Mouse (Mus musculus): Measurements from ENCODE around the gene Gpi1. TPM values are rescaled to one million over a fixed set of nuclear protein-coding genes. Genes with fewer than 3 reads are reported as not detected.
A peak's percentile ranks its signal among the peaks of the same experiment; 100 is the strongest.
"Not testable (repeated sequence)": the region's sequence is repeated elsewhere in the genome, so short reads cannot be mapped to it uniquely, and the experiment has no call there.

The Gpi1 gene
- polyA plus RNA-seq, 1 experiment from 2014 or later, result 824 TPM

DNA sequence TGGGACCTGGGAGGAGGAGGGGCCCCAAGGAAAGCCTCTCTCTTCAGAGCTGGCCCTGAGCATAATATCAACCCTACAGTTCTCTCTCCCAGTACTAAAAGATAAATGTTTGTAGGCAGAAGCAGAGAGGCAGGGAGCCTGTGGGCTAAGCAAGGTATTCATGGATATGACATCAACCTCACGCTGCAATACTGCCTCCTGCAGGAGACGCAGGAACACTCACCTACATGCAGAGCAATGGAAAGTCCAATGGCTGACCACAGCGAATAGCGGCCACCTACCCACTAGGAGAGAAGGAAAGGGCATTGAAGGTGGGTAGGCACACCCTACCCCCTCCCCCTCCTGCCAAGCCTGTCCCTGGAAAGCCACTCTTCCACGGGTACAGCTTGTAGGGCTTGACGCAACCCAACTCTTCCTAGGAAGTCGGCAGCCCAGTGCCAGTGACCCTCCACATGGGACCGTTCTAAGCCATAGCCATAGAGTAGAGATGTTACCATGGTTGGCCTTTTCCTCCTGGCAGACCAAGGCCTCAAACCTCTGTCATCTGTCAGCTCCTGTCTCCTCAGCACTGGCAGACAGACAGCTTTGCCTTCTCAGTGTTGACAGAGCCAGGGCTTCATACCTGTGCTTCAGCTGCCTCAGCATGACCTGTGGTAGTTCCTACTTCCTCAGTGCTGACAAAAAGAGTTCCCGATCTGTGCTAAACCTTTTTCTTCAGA, 21.9 kb downstream of the Gpi1 start:
- Histone ChIP-seq H3K36me3 (ENCODE audit: control insufficient read depth, insufficient read depth, low read length) (peaks cover 86% of the 10 kb centered on the region), H3K9ac (ENCODE audit: low read depth, low read length) (no peak overlapping the region), H3K9me3 (replicated peaks; ENCODE audit: control insufficient read depth, low read length) (no peaks in the 10 kb centered on the region), H3K27ac (ENCODE audit: low read depth, low read length) (no peak overlapping the region), H3K4me2 (no peak overlapping the region), H3K27me3 (ENCODE audit: control insufficient read depth, insufficient read depth, low read length) (no peaks in the 10 kb centered on the region), H3K4me1 (ENCODE audit: control insufficient read depth, insufficient read depth, low read length) (no peaks in the 10 kb centered on the region), H3K4me3 (ENCODE audit: low read depth, low read length) (no peak overlapping the region)
- 92% methylated on average over 9 of the region's 9 CpGs for WGBS (ENCODE audit: insufficient replicate concordance)
- no peak for ATAC-seq (replicated peaks; ENCODE audit: insufficient number of reproducible peaks, low FRiP score, low TSS enrichment)

DNA sequence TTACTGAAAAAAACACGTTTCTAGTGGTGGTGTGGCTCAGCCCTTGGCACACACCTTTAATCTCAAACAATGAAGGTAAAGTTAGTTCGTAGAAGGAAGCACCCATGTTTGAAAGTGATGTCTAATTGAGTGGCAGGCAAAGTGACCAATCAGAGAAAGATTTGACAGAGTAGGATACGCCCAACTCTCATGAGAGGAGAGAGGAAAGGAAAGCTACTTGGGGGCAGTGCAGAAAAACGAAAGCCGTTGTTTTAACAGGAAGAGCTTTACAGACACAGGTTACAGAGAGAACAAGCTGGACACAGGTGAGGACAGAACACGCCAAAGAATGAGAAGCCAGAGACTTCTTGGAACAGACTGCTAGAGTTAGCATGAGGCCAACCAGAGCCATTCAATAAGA, 23.8 kb downstream of the Gpi1 start:
- Histone ChIP-seq H3K36me3 (ENCODE audit: control insufficient read depth, insufficient read depth, low read length) (peaks cover 90% of the 10 kb centered on the region), H3K9ac (ENCODE audit: low read depth, low read length) (no peak overlapping the region), H3K4me2 (no peak overlapping the region), H3K4me1 (ENCODE audit: control insufficient read depth, insufficient read depth, low read length) (no peaks in the 10 kb centered on the region), H3K27me3 (ENCODE audit: control insufficient read depth, insufficient read depth, low read length) (no peaks in the 10 kb centered on the region), H3K4me3 (ENCODE audit: low read depth, low read length) (no peak overlapping the region), H3K9me3 (replicated peaks; ENCODE audit: control insufficient read depth, low read length) (no peaks in the 10 kb centered on the region), H3K27ac (ENCODE audit: low read depth, low read length) (no peak overlapping the region)
- WGBS (ENCODE audit: insufficient replicate concordance), result 89% methylated on average over 6 of the region's 6 CpGs
- ATAC-seq (replicated peaks; ENCODE audit: insufficient number of reproducible peaks, low FRiP score, low TSS enrichment), result no peak

DNA sequence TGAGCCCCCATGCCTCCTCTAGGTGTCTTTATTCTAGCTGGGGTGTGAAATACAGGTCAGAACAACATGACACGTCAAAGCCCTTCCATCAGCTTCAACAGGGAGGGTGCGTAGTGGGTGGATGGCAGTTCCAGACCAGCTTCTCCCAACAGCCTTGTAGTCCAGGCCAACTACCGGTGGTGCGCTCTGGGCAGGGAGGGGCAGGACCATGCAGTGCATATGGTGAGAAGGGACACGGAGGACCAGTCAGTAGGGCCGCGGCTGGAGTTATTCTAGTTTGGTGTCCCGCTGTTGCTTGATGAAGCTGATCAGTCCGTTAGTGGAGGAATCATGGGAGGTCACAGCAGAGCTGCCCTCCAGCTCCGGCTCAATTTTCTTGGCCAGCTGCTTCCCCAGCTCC, 28.0 kb downstream of the Gpi1 start:
- not testable (repeated sequence) for H3K4me2 ChIP-seq; H3K27ac ChIP-seq (ENCODE audit: low read depth, low read length); ATAC-seq (replicated peaks; ENCODE audit: insufficient number of reproducible peaks, low FRiP score, low TSS enrichment); H3K4me1 ChIP-seq (ENCODE audit: control insufficient read depth, insufficient read depth, low read length); H3K9me3 ChIP-seq (replicated peaks; ENCODE audit: control insufficient read depth, low read length); H3K9ac ChIP-seq (ENCODE audit: low read depth, low read length); H3K4me3 ChIP-seq (ENCODE audit: low read depth, low read length); H3K27me3 ChIP-seq (ENCODE audit: control insufficient read depth, insufficient read depth, low read length)
- WGBS (ENCODE audit: insufficient replicate concordance), result 93% methylated on average over 10 of the region's 10 CpGs
- H3K36me3 ChIP-seq (ENCODE audit: control insufficient read depth, insufficient read depth, low read length), result peaks cover 63% of the 10 kb centered on the region

DNA sequence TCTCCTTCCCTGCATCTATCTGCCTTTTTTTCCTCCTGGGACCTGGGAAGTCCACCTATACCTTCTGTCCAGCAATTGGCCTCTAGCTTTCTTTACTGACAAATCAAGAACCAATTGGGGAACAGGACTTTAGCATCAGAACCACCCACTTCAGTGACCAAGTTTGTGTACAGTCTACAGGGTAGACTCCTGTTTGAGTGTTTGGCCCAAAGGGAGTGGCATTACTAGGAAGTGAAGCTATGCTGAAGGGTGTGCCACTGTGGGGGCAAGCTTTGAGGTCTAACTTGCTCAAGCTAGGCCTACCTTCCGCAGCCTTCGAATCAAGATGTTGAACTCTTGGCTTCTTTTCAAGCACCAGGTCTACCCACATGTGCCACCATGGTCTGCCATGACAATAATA, 29.3 kb downstream of the Gpi1 start:
- 99% methylated on average over 2 of the region's 2 CpGs for WGBS (ENCODE audit: insufficient replicate concordance)
- Histone ChIP-seq H3K4me2 (no peak overlapping the region), H3K4me3 (ENCODE audit: low read depth, low read length) (no peak overlapping the region), H3K27ac (ENCODE audit: low read depth, low read length) (no peak overlapping the region), H3K9ac (ENCODE audit: low read depth, low read length) (no peak overlapping the region), H3K36me3 (ENCODE audit: control insufficient read depth, insufficient read depth, low read length) (peaks cover 51% of the 10 kb centered on the region), H3K27me3 (ENCODE audit: control insufficient read depth, insufficient read depth, low read length) (no peaks in the 10 kb centered on the region), H3K9me3 (replicated peaks; ENCODE audit: control insufficient read depth, low read length) (no peaks in the 10 kb centered on the region), H3K4me1 (ENCODE audit: control insufficient read depth, insufficient read depth, low read length) (peaks cover under 1% of the 10 kb centered on the region; the same call in 1 of the 2 replicates)
- no peak for ATAC-seq (replicated peaks; ENCODE audit: insufficient number of reproducible peaks, low FRiP score, low TSS enrichment)

DNA sequence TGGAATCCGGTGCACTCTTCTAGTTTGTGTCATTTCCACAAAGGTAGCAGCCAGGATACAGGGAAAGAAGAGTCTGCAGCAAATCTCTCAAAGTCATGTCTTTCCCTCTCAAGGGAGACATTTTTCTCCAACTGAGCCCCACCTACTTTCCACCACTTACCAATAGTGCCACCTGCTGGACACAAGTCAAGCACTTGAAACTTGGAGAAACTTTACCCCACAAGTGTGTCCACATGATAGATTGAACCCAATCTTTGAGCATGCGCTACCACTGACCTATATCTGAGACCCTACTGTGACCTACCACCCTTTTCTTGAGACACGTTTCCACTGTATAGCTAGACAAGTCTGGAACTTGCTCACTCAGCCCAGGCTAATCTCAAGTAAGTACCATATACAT, 31.8 kb downstream of the Gpi1 start:
- Histone ChIP-seq H3K27ac (ENCODE audit: low read depth, low read length) (no peak overlapping the region), H3K9ac (ENCODE audit: low read depth, low read length) (no peak overlapping the region), H3K4me2 (no peak overlapping the region), H3K36me3 (ENCODE audit: control insufficient read depth, insufficient read depth, low read length) (peaks cover 30% of the 10 kb centered on the region), H3K27me3 (ENCODE audit: control insufficient read depth, insufficient read depth, low read length) (no peaks in the 10 kb centered on the region), H3K4me3 (ENCODE audit: low read depth, low read length) (no peak overlapping the region), H3K9me3 (replicated peaks; ENCODE audit: control insufficient read depth, low read length) (no peaks in the 10 kb centered on the region), H3K4me1 (ENCODE audit: control insufficient read depth, insufficient read depth, low read length) (peaks cover 4% of the 10 kb centered on the region; the same call in 1 of the 2 replicates)
- no peak for ATAC-seq (replicated peaks; ENCODE audit: insufficient number of reproducible peaks, low FRiP score, low TSS enrichment)
- WGBS (ENCODE audit: insufficient replicate concordance), result 44% methylated on average over 3 of the region's 3 CpGs

DNA sequence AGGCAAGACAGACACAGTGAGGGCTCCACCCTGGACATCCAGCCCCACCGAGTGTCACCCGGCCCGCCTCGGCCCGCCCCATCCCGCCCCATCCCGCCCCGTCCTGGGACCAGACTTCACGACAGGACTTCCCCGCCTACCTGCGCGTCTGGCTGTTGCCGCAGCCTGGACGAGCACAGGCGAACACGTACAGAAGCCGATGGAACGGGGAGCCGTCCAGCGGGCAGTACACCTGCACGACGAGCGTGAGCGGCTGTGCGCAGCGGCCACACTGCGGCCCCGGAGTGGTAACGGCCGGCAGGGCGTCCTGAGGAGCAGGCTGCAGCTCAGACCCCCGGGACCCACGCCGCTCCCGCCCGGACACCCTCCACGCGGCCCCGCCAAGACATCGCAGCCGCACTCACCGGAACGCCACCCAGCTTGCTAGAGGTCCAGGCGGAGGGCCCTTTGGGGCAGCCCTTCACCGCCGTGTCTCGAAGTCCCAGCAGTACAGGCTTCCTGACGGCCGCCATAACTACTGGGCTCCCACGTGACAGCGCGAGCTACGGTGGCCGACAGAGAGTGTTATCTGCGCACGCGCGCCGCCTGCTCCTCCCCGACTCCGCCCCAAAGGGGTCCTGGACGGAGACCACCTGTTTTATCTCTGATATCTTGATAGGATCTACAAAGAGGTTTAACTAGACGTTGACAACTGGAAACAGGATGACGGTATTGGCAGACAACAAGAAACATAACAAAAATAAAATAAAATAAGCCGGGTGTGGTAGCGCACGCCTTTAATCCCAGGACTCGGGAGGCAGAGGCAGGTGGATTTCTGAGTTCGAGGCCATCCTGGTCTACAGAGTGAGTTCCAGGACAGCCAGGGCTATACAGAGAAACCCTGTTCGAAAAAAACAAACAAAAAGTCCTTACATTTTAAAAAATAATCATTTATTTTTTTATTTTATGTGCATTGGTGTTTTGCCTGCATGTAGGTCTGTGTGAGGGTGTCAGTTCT, 33.7 kb downstream of the Gpi1 start, which contains the start of gene Pdcd2l:
Pdcd2l (minus strand) TSS at position 530 of the 997 bp plus-strand sequence.
- H3K27ac ChIP-seq (ENCODE audit: low read depth, low read length), result peak within 1 kb of the TSS; percentile 76
- H3K4me1 ChIP-seq (ENCODE audit: control insufficient read depth, insufficient read depth, low read length), result peaks cover 4% of the 10 kb centered on the region; the same call in 1 of the 2 replicates
- H3K9ac ChIP-seq (ENCODE audit: low read depth, low read length), result peak within 1 kb of the TSS; percentile 92
- H3K4me2 ChIP-seq, result peak within 1 kb of the TSS; percentile 85
- H3K9me3 ChIP-seq (replicated peaks; ENCODE audit: control insufficient read depth, low read length), result no peaks in the 10 kb centered on the region
- no peaks in the 10 kb centered on the region for H3K27me3 ChIP-seq (ENCODE audit: control insufficient read depth, insufficient read depth, low read length)
- 2% methylated on average over 66 of the region's 70 CpGs for WGBS (ENCODE audit: insufficient replicate concordance)
- H3K36me3 ChIP-seq (ENCODE audit: control insufficient read depth, insufficient read depth, low read length), result peaks cover 14% of the 10 kb centered on the region
- H3K4me3 ChIP-seq (ENCODE audit: low read depth, low read length), result peak within 1 kb of the TSS; percentile 98
- peak; percentile 90 for ATAC-seq (replicated peaks; ENCODE audit: insufficient number of reproducible peaks, low FRiP score, low TSS enrichment)

DNA sequence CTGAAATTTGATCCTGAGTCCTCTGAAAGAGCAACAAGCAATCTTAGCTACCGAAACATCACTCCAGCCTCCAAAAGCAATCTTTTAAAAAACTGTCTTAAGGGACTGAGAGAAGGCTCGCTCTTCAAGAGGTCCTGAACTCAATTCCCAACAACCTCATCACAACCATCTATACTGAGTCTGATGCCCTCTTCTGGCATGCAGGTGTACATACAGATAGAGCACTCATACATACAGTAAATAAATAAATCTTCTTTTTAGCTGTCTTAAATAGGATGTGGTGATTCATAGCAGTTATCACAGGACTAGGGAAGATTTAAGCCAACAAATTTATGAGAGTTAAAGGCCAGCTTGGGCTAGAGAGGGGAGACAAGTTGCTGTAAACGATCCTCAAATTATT, 34.5 kb downstream of the Gpi1 start:
- peak overlapping the region; percentile 85 for H3K4me2 ChIP-seq
- peak overlapping the region; percentile 98 for H3K4me3 ChIP-seq (ENCODE audit: low read depth, low read length)
- no peak for ATAC-seq (replicated peaks; ENCODE audit: insufficient number of reproducible peaks, low FRiP score, low TSS enrichment)
- H3K36me3 ChIP-seq (ENCODE audit: control insufficient read depth, insufficient read depth, low read length), result peaks cover 7% of the 10 kb centered on the region
- no peaks in the 10 kb centered on the region for H3K27me3 ChIP-seq (ENCODE audit: control insufficient read depth, insufficient read depth, low read length)
- H3K27ac ChIP-seq (ENCODE audit: low read depth, low read length), result 0 out of 2 replicates have a peak overlapping the region, but pooled peaks have one; percentile 76
- 52% methylated on average over 3 of the region's 3 CpGs for WGBS (ENCODE audit: insufficient replicate concordance)
- peaks cover 4% of the 10 kb centered on the region; the same call in 1 of the 2 replicates for H3K4me1 ChIP-seq (ENCODE audit: control insufficient read depth, insufficient read depth, low read length)
- H3K9me3 ChIP-seq (replicated peaks; ENCODE audit: control insufficient read depth, low read length), result no peaks in the 10 kb centered on the region
- H3K9ac ChIP-seq (ENCODE audit: low read depth, low read length), result peak overlapping the region; percentile 92

DNA sequence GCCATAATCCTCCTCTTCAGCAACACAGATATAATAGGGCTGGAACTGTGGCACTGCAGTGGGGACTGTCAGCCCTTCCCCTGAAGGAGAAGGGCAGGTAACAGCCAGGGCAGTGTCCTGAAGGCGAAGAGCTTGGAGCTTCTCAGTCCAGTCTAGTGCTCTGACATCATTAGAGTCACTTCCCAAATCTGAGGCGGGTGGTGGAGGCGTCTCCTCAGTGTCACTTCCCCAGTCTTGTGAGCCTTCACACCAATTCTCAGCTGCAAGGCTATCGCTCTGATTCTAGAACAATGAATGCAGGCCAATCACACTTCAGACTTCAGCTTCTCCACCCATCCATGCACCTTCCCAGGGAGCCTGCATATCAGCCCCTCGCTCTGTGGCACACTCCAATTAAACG, 37.3 kb downstream of the Gpi1 start:
- 88% methylated on average over 6 of the region's 6 CpGs for whole genome bisulfite sequencing (ENCODE audit: insufficient replicate concordance)
- no peaks in the 10 kb centered on the region for H3K9me3 ChIP-seq (replicated peaks; ENCODE audit: control insufficient read depth, low read length)
- H3K4me2 ChIP-seq, result no peak overlapping the region
- H3K4me1 ChIP-seq (ENCODE audit: control insufficient read depth, insufficient read depth, low read length), result peaks cover 4% of the 10 kb centered on the region; the same call in 1 of the 2 replicates
- peaks cover 17% of the 10 kb centered on the region for H3K36me3 ChIP-seq (ENCODE audit: control insufficient read depth, insufficient read depth, low read length)
- H3K27me3 ChIP-seq (ENCODE audit: control insufficient read depth, insufficient read depth, low read length), result no peaks in the 10 kb centered on the region
- no peak overlapping the region for H3K27ac ChIP-seq (ENCODE audit: low read depth, low read length)
- H3K4me3 ChIP-seq (ENCODE audit: low read depth, low read length), result no peak overlapping the region
- H3K9ac ChIP-seq (ENCODE audit: low read depth, low read length), result no peak overlapping the region
- ATAC-seq (replicated peaks; ENCODE audit: insufficient number of reproducible peaks, low FRiP score, low TSS enrichment), result no peak

Data from heart, embryonic 11.5 days (tissue).